In genomic region chr9:60616359-60616758, GRCm38 (mm10) we compare ENCODE assay signal across 20 mouse cellular contexts.
DNase-seq lines count a peak whose midpoint lies in the region; ATAC-seq and TF ChIP-seq lines count a peak whose summit lies in the region.
"Had no signal": no experiment of that assay in that cellular context is flagged by ENCODE, and none has a peak within 500 bp of the region (broad histone marks: within the 10 kb centered on the region; RNA-seq: fewer than 3 reads in every experiment).

No protein-coding gene starts in this region.

- DNase-seq in heart, postnatal 14 days, result no peak
- DNase-seq in left cerebral cortex, adult 2 months (ENCODE audit: extremely low spot score in 1 of 2, low spot score in 2 of 2), result no peak
- no peak for DNase-seq in left cerebral cortex, adult 9 months (ENCODE audit: low spot score in 2 of 2)
- DNase-seq in brain, adult 2 months (ENCODE audit: low read depth, low spot score), result peak; percentile 34
- DNase-seq in heart, postnatal 0 days (ENCODE audit: low spot score), result peak; percentile 58
- DNase-seq in thymus, adult 18-20 months, result no peak
- DNase-seq: cerebellum, adult 11-12 months; embryo, embryonic 11 days; kidney, adult 11 months; liver, postnatal 0 days; right cerebral cortex, adult 18-20 months; thymus, postnatal 36 days had no signal

- no peak for ATAC-seq in heart, embryonic 14.5 days (ENCODE audit: insufficient number of reproducible peaks, insufficient read depth, low FRiP score, low read depth)
- 0 out of 2 replicates have a peak, but pooled peaks have one; percentile 55 for ATAC-seq in heart, postnatal 0 days (ENCODE audit: insufficient read depth, low read depth)
- ATAC-seq: activated CD4-positive, CD25-positive, alpha-beta regulatory T cell, adult 4 months; liver, postnatal 0 days had no signal

- no peaks in the 10 kb centered on the region for H3K27me3 ChIP-seq in heart, embryonic 14.5 days (ENCODE audit: control insufficient read depth, insufficient read depth, low read length)
- H3K27me3 ChIP-seq in heart, postnatal 0 days (ENCODE audit: control insufficient read depth, insufficient read depth, low read length), result no peaks in the 10 kb centered on the region
- H3K27me3 ChIP-seq: hindbrain, embryonic 15.5 days; midbrain, embryonic 12.5 days; neural tube, embryonic 13.5 days had no signal

- no peak overlapping the region for H3K4me3 ChIP-seq in heart, embryonic 14.5 days (ENCODE audit: control insufficient read depth in 1 of 2, insufficient read depth in 1 of 2, low read depth in 1 of 2, low read length in 2 of 2)
- no peak overlapping the region for H3K4me3 ChIP-seq in left cerebral cortex, adult 2 months
- H3K4me3 ChIP-seq in heart, postnatal 0 days (ENCODE audit: low read depth, low read length), result 0 out of 2 replicates have a peak overlapping the region, but pooled peaks have one; percentile 23
- H3K4me3 ChIP-seq: forebrain, embryonic 10.5 days; hindbrain, embryonic 15.5 days; limb, embryonic 10.5 days; midbrain, embryonic 12.5 days; neural tube, embryonic 13.5 days had no signal

- TF ChIP-seq EP300 in heart, postnatal 0 days (IDR thresholded peaks at IDR 0.05; ENCODE audit: low read depth), result no peak

- intact Hi-C loops in heart, postnatal 14 days (cut with DNase I), result no loop called here
- intact Hi-C loops in left cerebral cortex, adult 2 months (cut with DNase I), result no loop called here

- H3K27ac ChIP-seq in heart, embryonic 14.5 days (replicated peaks in 1 of 2; ENCODE audit: control insufficient read depth in 1 of 2, insufficient read depth in 1 of 2, low read depth in 2 of 2, low read length in 2 of 2), result peak overlapping the region; percentile 53 to 80; a peak in 2 of 4 replicates
- peak overlapping the region; percentile 77; the same call in 1 of the 2 replicates for H3K27ac ChIP-seq in left cerebral cortex, adult 2 months
- H3K27ac ChIP-seq in heart, postnatal 0 days (ENCODE audit: low read depth), result peak overlapping the region; percentile 92
- H3K27ac ChIP-seq: forebrain, embryonic 10.5 days; kidney, postnatal 0 days; limb, embryonic 10.5 days; midbrain, embryonic 12.5 days had no signal

- 39% methylated on average over 7 of the region's 7 CpGs for WGBS in heart, embryonic 14.5 days
- 27% methylated on average over 7 of the region's 7 CpGs for WGBS in heart, postnatal 0 days

- H3K4me2 ChIP-seq in heart, embryonic 14.5 days (ENCODE audit: low read length), result peak overlapping the region; percentile 44
- peak overlapping the region; percentile 55 for H3K4me2 ChIP-seq in heart, postnatal 0 days (ENCODE audit: low read depth, low read length)
- H3K4me2 ChIP-seq: hindbrain, embryonic 15.5 days; midbrain, embryonic 12.5 days; neural tube, embryonic 13.5 days had no signal

- peaks cover 4 to 6% of the 10 kb centered on the region in 2 experiments; a peak in 2 of 4 replicates for H3K4me1 ChIP-seq in heart, embryonic 14.5 days (ENCODE audit: control insufficient read depth in 2 of 2, insufficient read depth in 2 of 2, low read length in 2 of 2)
- peaks cover 6% of the 10 kb centered on the region for H3K4me1 ChIP-seq in heart, postnatal 0 days (ENCODE audit: control insufficient read depth, insufficient read depth)
- H3K4me1 ChIP-seq: forebrain, embryonic 10.5 days; limb, embryonic 10.5 days; midbrain, embryonic 12.5 days had no signal

- no peaks in the 10 kb centered on the region for H3K9me3 ChIP-seq in heart, embryonic 14.5 days (ENCODE audit: control insufficient read depth, low read length)
- no peaks in the 10 kb centered on the region for H3K9me3 ChIP-seq in heart, postnatal 0 days (replicated peaks; ENCODE audit: control insufficient read depth, low read length)
- H3K9me3 ChIP-seq: forebrain, embryonic 10.5 days; hindbrain, embryonic 15.5 days; limb, embryonic 10.5 days; midbrain, embryonic 12.5 days; neural tube, embryonic 13.5 days had no signal

- TF ChIP-seq CTCF in left cerebral cortex, adult 2 months (IDR thresholded peaks at IDR 0.05), result no peak
- no peak for TF ChIP-seq CTCF in heart, postnatal 0 days (IDR thresholded peaks at IDR 0.05; ENCODE audit: low read depth)

- H3K36me3 ChIP-seq in heart, embryonic 14.5 days (ENCODE audit: control insufficient read depth, insufficient read depth, low read length), result no peaks in the 10 kb centered on the region
- H3K36me3 ChIP-seq in heart, postnatal 0 days (replicated peaks; ENCODE audit: control insufficient read depth, insufficient read depth, low read length), result no peaks in the 10 kb centered on the region

- peak overlapping the region; percentile 54; the same call in 1 of the 2 replicates for H3K9ac ChIP-seq in heart, embryonic 14.5 days (ENCODE audit: low read length)
- no peak overlapping the region; the same call in 1 of the 2 replicates for H3K9ac ChIP-seq in heart, postnatal 0 days (replicated peaks; ENCODE audit: low read depth, low read length)
- H3K9ac ChIP-seq: hindbrain, embryonic 15.5 days; liver, postnatal 0 days; midbrain, embryonic 12.5 days; neural tube, embryonic 13.5 days had no signal

Comparison
In these comparisons a context has a peak if more than half of its experiments do, and no peak if none do; other contexts are left out.
1. DNase-seq: peak in brain, adult 2 months (single experiment) and heart, postnatal 0 days (single experiment); none in heart, postnatal 14 days (0 of 2), left cerebral cortex, adult 2 months (0 of 2), left cerebral cortex, adult 9 months (0 of 2) and thymus, adult 18-20 months (0 of 2).
2. Peak in every context shown above with its lines, with median percentiles within 50 percentile points of each other: H3K27ac ChIP-seq.